Mouse (Mus musculus): Measurements from ENCODE around the gene Gm4559.
"Not testable (repeated sequence)": the region's sequence is repeated elsewhere in the genome, so short reads cannot be mapped to it uniquely, and the experiment has no call there.

- TF ChIP-seq GATA1 (IDR thresholded peaks at IDR 0.05; ENCODE audit: borderline replicate concordance, low read length); FLI1 (IDR thresholded peaks at IDR 0.05; ENCODE audit: low read length): not testable (repeated sequence)
Measured at GRCm38 (mm10) chr7:142274263-142274662, at the start of gene Gm4559.

Measured in megakaryocyte, embryonic 14.5 days (primary cell).